Mouse (Mus musculus) midbrain, embryonic 13.5 days (tissue): ENCODE results near the gene Ptpn13. TPM values are rescaled to one million over a fixed set of nuclear protein-coding genes. Genes with fewer than 3 reads are reported as not detected.
A peak's percentile ranks its signal among the peaks of the same experiment; 100 is the strongest.

Source experiments
- ATAC-seq: fragments of 200-750 bp; cut with Nextera tagmentation; 2 replicates; pipeline ENCODE4 v1.8.0; 2017; ENCODE audit warnings: mild to moderate bottlenecking, moderate TSS enrichment, moderate library complexity
- H3K27ac ChIP-seq: fragments of 300-500 bp; sonication (generic); 2 replicates; pipeline ENCODE4 v1.5.1; 2015; ENCODE audit warnings: inconsistent platforms, mild to moderate bottlenecking, moderate library complexity
- H3K27me3 ChIP-seq: fragments of 300-500 bp; sonication (generic); 2 replicates; pipeline ENCODE4 v1.6.1; 2015; ENCODE audit warnings: mild to moderate bottlenecking, inconsistent platforms
- H3K36me3 ChIP-seq: fragments of 300-500 bp; sonication (generic); 2 replicates; pipeline ENCODE4 v1.6.1; 2015; ENCODE audit warnings: mild to moderate bottlenecking, inconsistent platforms
- H3K4me1 ChIP-seq: fragments of 300-500 bp; sonication (generic); replicated peaks from 2 replicates; pipeline ENCODE4 v1.6.1; 2015; ENCODE audit warnings: inconsistent platforms
- H3K4me2 ChIP-seq: fragments of 300-500 bp; sonication (generic); replicated peaks from 2 replicates; pipeline ENCODE4 v1.6.1; 2015; ENCODE audit warnings: moderate library complexity, mild to moderate bottlenecking, inconsistent platforms
- H3K4me3 ChIP-seq: fragments of 300-500 bp; sonication (generic); replicated peaks from 2 replicates; pipeline ENCODE4 v1.5.1; 2015; ENCODE audit warnings: mild to moderate bottlenecking, inconsistent platforms
- H3K9ac ChIP-seq: fragments of 300-500 bp; sonication (generic); replicated peaks from 2 replicates; pipeline ENCODE4 v1.6.1; 2015; ENCODE audit warnings: mild to moderate bottlenecking, inconsistent platforms
- H3K9me3 ChIP-seq: fragments of 300-500 bp; sonication (generic); 2 replicates; pipeline ENCODE4 v1.6.1; 2016; ENCODE audit warnings: mild to moderate bottlenecking, inconsistent platforms
- WGBS: fragments of 180-500 bp; shearing (Covaris S2); methylation state at CpG from one replicate; pipeline ENCODE4 v1.1.7; 2015; 5-methylcytosine and 5-hydroxymethylcytosine counted together
- polyA plus RNA-seq: library from polyadenylated mRNA; unstranded; fragments of >200 nt; fragmentation: Nextera tagmentation; extraction: Ambion mirVana; gene quantifications from 2 replicates; pipeline ENCODE4 v1.2.1, GENCODE M21; 2015

The Ptpn13 gene
- polyA plus RNA-seq, 1 experiment from 2014 or later: 8.7 TPM

- no peak for ATAC-seq
- 78% methylated on average over 5 of the region's 5 CpGs for WGBS
Measured at GRCm38 (mm10) chr5:103610148-103610547, 185.2 kb downstream of the Ptpn13 start.

GRCm38 (mm10) chr5:103610856-103611472, 186.0 kb downstream of the Ptpn13 start:
- no peak overlapping the region for H3K27ac ChIP-seq
- no peaks in the 10 kb centered on the region for H3K9me3 ChIP-seq
- no peaks in the 10 kb centered on the region for H3K27me3 ChIP-seq
- 92% methylated on average over 10 of the region's 10 CpGs for WGBS
- no peaks in the 10 kb centered on the region for H3K36me3 ChIP-seq
- H3K4me3 ChIP-seq: no peak overlapping the region
- ATAC-seq: no peak
- H3K4me1 ChIP-seq: no peaks in the 10 kb centered on the region
- no peak overlapping the region for H3K4me2 ChIP-seq
- no peak overlapping the region for H3K9ac ChIP-seq

More at GRCm38 (mm10) chr5:103610148-103610547, 185.2 kb downstream of the Ptpn13 start:
- H3K4me2 ChIP-seq: no peak overlapping the region
- H3K27ac ChIP-seq: no peak overlapping the region
- no peaks in the 10 kb centered on the region for H3K4me1 ChIP-seq
- H3K9ac ChIP-seq: no peak overlapping the region
- H3K4me3 ChIP-seq: no peak overlapping the region
- H3K27me3 ChIP-seq: no peaks in the 10 kb centered on the region
- H3K36me3 ChIP-seq: no peaks in the 10 kb centered on the region
- H3K9me3 ChIP-seq: no peaks in the 10 kb centered on the region

- Histone ChIP-seq H3K27me3 (no peaks in the 10 kb centered on the region), H3K4me3 (no peak overlapping the region), H3K4me2 (no peak overlapping the region), H3K9ac (no peak overlapping the region), H3K9me3 (no peaks in the 10 kb centered on the region), H3K27ac (no peak overlapping the region), H3K4me1 (no peaks in the 10 kb centered on the region), H3K36me3 (no peaks in the 10 kb centered on the region)
- ATAC-seq: no peak
- 86% methylated on average over 7 of the region's 7 CpGs for WGBS
Measured at GRCm38 (mm10) chr5:103612316-103612715, 187.3 kb downstream of the Ptpn13 start.

GRCm38 (mm10) chr5:103614356-103614755, 189.4 kb downstream of the Ptpn13 start:
- no peak overlapping the region for H3K9ac ChIP-seq
- 95% methylated on average over 7 of the region's 7 CpGs for WGBS

DNA sequence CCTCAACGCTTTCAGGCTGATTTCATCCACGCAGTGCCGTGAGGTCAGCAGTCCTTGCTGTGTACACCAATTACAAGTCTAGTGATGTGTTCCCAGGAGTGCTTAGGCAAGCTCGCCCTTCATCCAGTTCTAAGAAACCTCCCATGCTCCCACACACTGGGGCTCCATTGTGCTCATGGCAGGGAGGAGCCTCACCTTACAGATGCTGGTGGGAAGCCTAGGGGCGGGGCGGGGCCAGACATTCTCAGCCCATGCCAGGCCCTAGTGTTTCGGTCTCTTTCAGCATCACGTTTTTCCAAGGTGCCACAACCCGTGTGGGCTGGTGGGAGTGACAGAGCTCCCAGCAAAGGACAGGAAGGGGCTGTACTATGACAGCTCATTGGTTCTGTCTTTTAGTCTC, 192.2 kb downstream of the Ptpn13 start:
- Histone ChIP-seq H3K36me3 (no peaks in the 10 kb centered on the region), H3K27ac (no peak overlapping the region), H3K4me1 (no peaks in the 10 kb centered on the region), H3K9ac (no peak overlapping the region), H3K4me2 (no peak overlapping the region), H3K27me3 (no peaks in the 10 kb centered on the region), H3K9me3 (no peaks in the 10 kb centered on the region), H3K4me3 (no peak overlapping the region)
- 64% methylated on average over 9 of the region's 9 CpGs for WGBS
- no peak for ATAC-seq

More at GRCm38 (mm10) chr5:103614356-103614755, 189.4 kb downstream of the Ptpn13 start:
- Histone ChIP-seq H3K9me3 (no peaks in the 10 kb centered on the region), H3K4me3 (no peak overlapping the region), H3K36me3 (no peaks in the 10 kb centered on the region), H3K4me1 (no peaks in the 10 kb centered on the region), H3K27ac (no peak overlapping the region), H3K27me3 (no peaks in the 10 kb centered on the region), H3K4me2 (no peak overlapping the region)
- ATAC-seq: no peak

DNA sequence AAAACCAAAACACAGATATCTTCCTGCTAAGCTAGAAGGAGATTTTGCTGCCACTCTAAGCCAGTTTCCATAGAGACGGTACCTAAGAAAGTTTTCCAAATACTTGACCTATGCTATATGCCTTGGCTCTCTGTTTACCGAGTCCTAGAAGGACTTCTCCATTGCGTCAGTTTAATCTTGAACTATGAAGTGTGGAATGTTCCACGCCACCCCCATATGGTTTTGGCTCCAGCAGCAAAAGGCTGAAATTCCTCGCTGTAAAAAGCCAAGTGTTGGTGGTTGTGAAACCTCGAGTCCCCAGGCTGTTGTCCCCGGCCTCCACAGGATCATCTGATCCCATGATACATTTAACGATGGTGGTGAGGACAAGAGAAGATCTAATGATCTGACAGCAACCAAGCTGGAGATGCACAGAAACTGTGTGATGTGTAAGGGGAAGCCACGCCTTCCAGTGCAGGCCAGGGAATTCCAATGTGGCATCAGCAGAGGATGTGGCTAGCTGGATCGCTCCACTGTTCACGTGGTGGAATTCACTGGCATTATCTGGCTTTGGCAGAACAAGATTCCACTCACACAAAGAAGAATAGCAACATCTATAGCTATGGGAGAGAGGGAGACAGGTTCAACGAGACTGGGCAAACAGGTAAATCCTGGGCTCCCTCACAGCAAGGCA, 195.4 kb downstream of the Ptpn13 start:
- WGBS: 83% methylated on average over 12 of the region's 12 CpGs
- Histone ChIP-seq H3K4me3 (no peak overlapping the region), H3K27ac (no peak overlapping the region), H3K9me3 (no peaks in the 10 kb centered on the region), H3K36me3 (no peaks in the 10 kb centered on the region), H3K4me2 (no peak overlapping the region), H3K27me3 (no peaks in the 10 kb centered on the region), H3K9ac (no peak overlapping the region), H3K4me1 (no peaks in the 10 kb centered on the region)
- ATAC-seq: no peak

DNA sequence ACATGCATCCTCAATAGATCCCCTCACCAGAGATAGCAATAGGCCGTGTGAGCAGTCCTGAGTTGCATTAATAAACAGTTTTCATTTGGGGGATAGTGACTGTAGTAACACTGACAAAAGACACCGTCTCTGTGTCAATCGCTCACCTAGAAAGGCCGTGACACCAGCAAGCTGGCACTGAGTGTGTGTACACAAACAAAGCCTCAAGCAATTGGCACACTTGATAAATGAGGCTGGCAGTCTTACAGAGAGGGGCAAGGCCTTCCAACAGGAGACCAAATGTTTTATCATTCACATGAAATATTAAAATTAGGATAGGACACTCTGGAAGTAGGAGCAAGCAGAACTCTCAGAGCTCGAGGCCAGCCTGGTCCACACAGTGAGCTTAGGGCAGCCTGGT, 197.3 kb downstream of the Ptpn13 start:
- H3K4me2 ChIP-seq: no peak overlapping the region
- H3K36me3 ChIP-seq: no peaks in the 10 kb centered on the region
- ATAC-seq: no peak
- no peak overlapping the region for H3K9ac ChIP-seq
- no peaks in the 10 kb centered on the region for H3K27me3 ChIP-seq
- no peak overlapping the region for H3K4me3 ChIP-seq
- no peaks in the 10 kb centered on the region for H3K4me1 ChIP-seq
- 86% methylated on average over 5 of the region's 5 CpGs for WGBS
- no peak overlapping the region for H3K27ac ChIP-seq
- H3K9me3 ChIP-seq: no peaks in the 10 kb centered on the region

DNA sequence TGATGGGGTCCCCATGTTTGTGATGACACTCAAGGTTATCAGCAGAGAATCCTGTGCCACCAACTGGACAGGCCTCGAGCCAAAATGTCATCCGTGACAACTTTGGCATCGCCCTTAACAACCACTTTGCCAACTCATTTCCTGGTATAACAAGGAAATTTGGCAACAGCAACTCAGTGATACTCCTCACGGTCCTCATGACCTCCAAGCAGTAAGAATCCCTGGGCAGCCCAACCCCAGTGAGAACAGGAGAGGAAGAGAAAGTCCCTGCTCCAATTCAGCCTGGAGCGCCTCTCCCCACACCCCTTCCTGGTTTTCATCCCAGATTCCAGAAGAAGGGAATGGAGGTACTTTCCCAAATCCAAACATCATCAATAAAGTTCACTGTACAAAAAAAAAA, 199.8 kb downstream of the Ptpn13 start:
- no peaks in the 10 kb centered on the region for H3K9me3 ChIP-seq
- H3K4me2 ChIP-seq: no peak overlapping the region
- H3K27ac ChIP-seq: no peak overlapping the region
- no peak for ATAC-seq
- H3K9ac ChIP-seq: no peak overlapping the region
- 0 out of 2 replicates have a peak, but pooled peaks cover 6% of the 10 kb centered on the region for H3K4me1 ChIP-seq
- H3K4me3 ChIP-seq: no peak overlapping the region
- H3K36me3 ChIP-seq: no peaks in the 10 kb centered on the region
- WGBS: 86% methylated on average over 5 of the region's 5 CpGs
- no peaks in the 10 kb centered on the region for H3K27me3 ChIP-seq

GRCm38 (mm10) chr5:103628499-103628898, 203.5 kb downstream of the Ptpn13 start:
- 0 out of 2 replicates have a peak, but pooled peaks cover 8% of the 10 kb centered on the region for H3K4me1 ChIP-seq
- no peaks in the 10 kb centered on the region for H3K27me3 ChIP-seq
- H3K4me2 ChIP-seq: no peak overlapping the region
- H3K36me3 ChIP-seq: no peaks in the 10 kb centered on the region
- no peak for ATAC-seq
- H3K9ac ChIP-seq: no peak overlapping the region
- 87% methylated on average over 6 of the region's 6 CpGs for WGBS
- H3K27ac ChIP-seq: no peak overlapping the region
- no peaks in the 10 kb centered on the region for H3K9me3 ChIP-seq
- no peak overlapping the region for H3K4me3 ChIP-seq

DNA sequence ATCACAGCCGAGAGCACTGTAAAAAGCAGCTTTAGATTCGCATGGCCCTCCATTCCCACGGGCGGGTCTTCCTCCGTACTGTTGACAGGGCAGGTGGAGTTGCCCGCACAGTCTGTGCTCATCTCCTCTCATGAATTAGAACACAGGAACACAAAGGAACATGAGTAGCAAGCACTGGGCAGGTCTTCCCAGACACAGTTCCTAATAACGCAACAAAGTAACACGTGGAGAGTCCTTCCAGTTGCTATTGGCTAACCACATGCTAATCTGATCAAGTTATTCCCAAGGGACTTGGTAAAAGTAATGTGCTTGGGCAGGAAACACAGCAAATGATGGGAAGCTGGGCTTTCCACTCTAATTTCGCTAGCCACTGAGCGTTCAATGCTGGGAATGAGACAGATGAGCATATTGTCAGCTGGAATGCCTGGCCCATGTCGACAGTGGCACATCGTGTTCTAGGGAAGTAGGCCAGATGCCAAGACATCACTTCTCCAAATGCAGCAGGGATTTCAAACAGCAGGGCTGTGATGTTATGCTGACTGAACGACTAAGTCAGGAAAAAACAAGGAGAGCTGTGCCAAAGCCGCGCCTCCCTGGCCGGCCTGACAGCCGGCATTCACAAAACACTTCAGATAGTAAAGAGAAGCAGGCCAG, 204.2 kb downstream of the Ptpn13 start, which contains the start of gene Slc10a6:
TSS of gene Slc10a6 (minus strand) at position 293 of the 654 bp plus-strand sequence.
- 0 out of 2 replicates have a peak, but pooled peaks have one; percentile 34 for ATAC-seq
- Histone ChIP-seq H3K27ac (no peak within 1 kb of the TSS), H3K4me2 (no peak within 1 kb of the TSS), H3K36me3 (no peaks in the 10 kb centered on the region), H3K9ac (no peak within 1 kb of the TSS), H3K9me3 (no peaks in the 10 kb centered on the region), H3K4me1 (0 out of 2 replicates have a peak, but pooled peaks cover 8% of the 10 kb centered on the region), H3K27me3 (no peaks in the 10 kb centered on the region), H3K4me3 (no peak within 1 kb of the TSS)
- 73% methylated on average over 17 of the region's 17 CpGs for WGBS

DNA sequence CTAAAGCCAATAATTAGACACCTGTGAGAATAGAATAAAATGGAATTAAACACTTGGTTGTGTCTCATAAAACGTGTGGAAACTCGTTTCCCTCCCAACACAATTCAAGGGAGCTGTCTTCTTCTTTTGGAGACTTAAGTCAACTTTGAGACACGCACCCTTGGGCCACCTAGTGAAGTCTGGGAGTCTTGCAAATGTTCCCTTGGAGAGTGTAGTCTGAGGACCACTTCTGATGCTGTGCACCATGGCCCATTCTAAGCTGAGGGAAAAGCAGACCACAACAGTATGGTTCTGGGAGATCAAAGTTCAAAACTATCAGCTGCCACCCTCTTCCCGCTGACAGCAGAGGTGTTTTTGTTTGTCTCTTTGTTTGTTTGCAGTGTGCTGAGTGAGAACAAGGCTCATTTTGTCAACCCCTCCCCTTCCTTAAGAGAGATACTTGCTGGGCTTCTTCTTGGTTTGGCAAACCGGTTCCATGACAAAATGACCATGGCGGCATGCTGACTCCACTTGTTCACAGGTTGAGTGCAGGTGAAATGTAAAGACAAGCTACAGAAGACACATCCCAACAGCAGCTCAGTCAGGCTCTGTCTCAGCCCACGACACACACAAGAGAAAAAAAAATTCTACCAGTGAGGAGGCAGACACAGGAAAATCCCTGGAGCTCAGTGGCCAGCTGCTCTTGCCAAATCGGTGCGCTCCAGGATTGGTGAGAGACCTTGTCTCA, 205.0 kb downstream of the Ptpn13 start:
- Histone ChIP-seq H3K4me2 (no peak overlapping the region), H3K4me3 (no peak overlapping the region), H3K9me3 (no peaks in the 10 kb centered on the region), H3K9ac (no peak overlapping the region), H3K4me1 (0 out of 2 replicates have a peak, but pooled peaks cover 8% of the 10 kb centered on the region), H3K36me3 (no peaks in the 10 kb centered on the region), H3K27ac (no peak overlapping the region), H3K27me3 (no peaks in the 10 kb centered on the region)
- ATAC-seq: no peak
- 82% methylated on average over 9 of the region's 9 CpGs for WGBS

- H3K27ac ChIP-seq: no peak overlapping the region
- no peak overlapping the region for H3K4me2 ChIP-seq
- 87% methylated on average over 2 of the region's 2 CpGs for WGBS
- H3K4me3 ChIP-seq: no peak overlapping the region
- no peaks in the 10 kb centered on the region for H3K9me3 ChIP-seq
- ATAC-seq: no peak
- H3K4me1 ChIP-seq: no peaks in the 10 kb centered on the region
- H3K27me3 ChIP-seq: no peaks in the 10 kb centered on the region
- H3K9ac ChIP-seq: no peak overlapping the region
- no peaks in the 10 kb centered on the region for H3K36me3 ChIP-seq
Measured at GRCm38 (mm10) chr5:103637162-103637561, 212.2 kb downstream of the Ptpn13 start.
